Mouse (Mus musculus) hindbrain, embryonic 10.5 days (tissue): ENCODE results near the gene Clip3. TPM values are rescaled to one million over a fixed set of nuclear protein-coding genes. Genes with fewer than 3 reads are reported as not detected.

Experiments used
- DNase-seq: peaks from one replicate; pipeline ENCODE4 v3.0.0-alpha.2; 2017; ENCODE audit warnings: low spot score
- H3K27ac ChIP-seq: fragments of 300-500 bp; sonication (generic); 2 replicates; pipeline ENCODE4 v1.5.1; 2016; ENCODE audit warnings: mild to moderate bottlenecking, moderate library complexity
- H3K27me3 ChIP-seq: fragments of 300-500 bp; sonication (generic); 2 replicates; pipeline ENCODE4 v1.6.1; 2016; ENCODE audit warnings: mild to moderate bottlenecking; ENCODE audit not compliant: poor library complexity, insufficient read depth, severe bottlenecking
- H3K36me3 ChIP-seq: fragments of 300-500 bp; sonication (generic); 2 replicates; pipeline ENCODE4 v1.6.1; 2016; ENCODE audit warnings: mild to moderate bottlenecking, moderate library complexity
- H3K4me1 ChIP-seq: fragments of 300-500 bp; sonication (generic); replicated peaks from 2 replicates; pipeline ENCODE4 v1.6.1; 2016; ENCODE audit warnings: mild to moderate bottlenecking
- H3K4me3 ChIP-seq: fragments of 300-500 bp; sonication (generic); 2 replicates; pipeline ENCODE4 v1.5.1; 2016; ENCODE audit warnings: mild to moderate bottlenecking, moderate library complexity
- H3K9me3 ChIP-seq: fragments of 300-500 bp; sonication (generic); 2 replicates; pipeline ENCODE4 v1.6.1; 2016; ENCODE audit warnings: mild to moderate bottlenecking, moderate library complexity
- WGBS: fragments of 180-500 bp; shearing (Covaris S2); methylation state at CpG from one replicate; pipeline ENCODE4 v1.1.7; 2016; 5-methylcytosine and 5-hydroxymethylcytosine counted together
- polyA plus RNA-seq: library from polyadenylated mRNA; unstranded; fragments of >200 nt; fragmentation: Nextera tagmentation; extraction: Ambion mirVana; gene quantifications from 2 replicates; pipeline ENCODE4 v1.2.1, GENCODE M21; 2016

Clip3 gene
- polyA plus RNA-seq, 1 experiment from 2014 or later: 82.3 TPM

DNA sequence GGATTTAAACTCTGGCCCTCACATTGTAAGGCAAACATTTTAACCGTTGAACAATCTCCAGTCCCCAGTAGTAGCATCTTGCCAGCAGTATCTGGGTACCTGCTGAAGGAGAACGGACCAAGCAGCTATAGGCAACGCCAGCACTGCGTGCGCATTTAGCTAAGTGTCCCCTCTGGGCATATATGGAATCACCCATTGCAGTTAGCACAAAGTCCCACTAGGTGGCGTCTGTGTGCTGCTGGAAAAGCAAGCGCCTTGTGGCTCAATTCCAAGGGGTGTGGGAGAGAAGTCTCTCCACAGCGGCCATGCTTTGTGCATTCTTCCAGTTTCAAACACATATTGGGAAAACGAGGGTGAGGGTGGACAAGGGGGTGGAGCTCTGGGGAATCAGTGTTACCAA, 44.9 kb downstream of the Clip3 start:
- Histone ChIP-seq H3K36me3 (no peaks in the 10 kb centered on the region), H3K27ac (no peak overlapping the region), H3K27me3 (peaks cover 39% of the 10 kb centered on the region), H3K4me1 (peaks cover 10% of the 10 kb centered on the region), H3K9me3 (no peaks in the 10 kb centered on the region), H3K4me3 (no peak overlapping the region)
- WGBS: 4% methylated on average over 9 of the region's 9 CpGs
- peak; percentile 86 for DNase-seq

- no peak for DNase-seq
- H3K36me3 ChIP-seq: no peaks in the 10 kb centered on the region
- no peak overlapping the region for H3K27ac ChIP-seq
- no peaks in the 10 kb centered on the region for H3K9me3 ChIP-seq
- H3K4me3 ChIP-seq: no peak overlapping the region
- no peaks in the 10 kb centered on the region for H3K4me1 ChIP-seq
- H3K27me3 ChIP-seq: peaks cover 17% of the 10 kb centered on the region
- WGBS: 75% methylated on average over 5 of the region's 5 CpGs
Measured at GRCm38 (mm10) chr7:30339432-30340109, 48.0 kb downstream of the Clip3 start.

DNA sequence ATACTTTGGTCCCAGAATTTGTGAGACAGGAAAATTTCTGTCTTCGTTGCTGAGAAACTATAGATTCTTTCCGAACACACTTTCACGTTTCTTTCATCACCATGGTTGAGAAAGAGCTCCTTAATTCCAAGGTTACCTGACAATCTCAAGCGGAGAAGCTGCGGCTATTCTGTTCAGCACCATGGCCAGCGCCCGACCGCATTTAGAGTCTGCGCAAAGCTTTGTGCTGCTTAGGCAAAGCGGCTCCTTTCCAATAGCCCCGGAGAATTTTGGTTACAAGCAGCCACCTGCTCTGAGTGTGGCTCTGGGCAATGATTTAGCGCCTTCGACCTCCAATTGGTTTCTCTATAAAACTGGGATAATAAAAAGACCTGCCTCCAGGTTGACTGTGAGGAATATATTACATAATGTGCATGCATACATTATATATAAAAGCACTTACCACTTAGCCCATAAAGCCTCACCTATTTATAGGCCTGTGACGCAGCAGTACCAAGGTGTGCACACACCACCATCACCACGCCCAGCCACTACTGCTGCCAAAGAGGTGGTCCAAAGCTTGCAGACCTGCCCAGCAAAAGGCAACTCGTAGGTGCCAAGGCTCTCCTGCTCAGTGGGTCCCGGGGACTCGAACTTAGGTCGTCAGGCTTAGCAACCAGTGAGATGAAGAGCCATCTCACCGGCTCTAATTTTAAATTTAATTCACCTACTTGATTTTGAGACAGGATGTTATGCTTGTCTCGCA, 55.3 kb downstream of the Clip3 start:
- 27% methylated on average over 21 of the region's 21 CpGs for WGBS

DNA sequence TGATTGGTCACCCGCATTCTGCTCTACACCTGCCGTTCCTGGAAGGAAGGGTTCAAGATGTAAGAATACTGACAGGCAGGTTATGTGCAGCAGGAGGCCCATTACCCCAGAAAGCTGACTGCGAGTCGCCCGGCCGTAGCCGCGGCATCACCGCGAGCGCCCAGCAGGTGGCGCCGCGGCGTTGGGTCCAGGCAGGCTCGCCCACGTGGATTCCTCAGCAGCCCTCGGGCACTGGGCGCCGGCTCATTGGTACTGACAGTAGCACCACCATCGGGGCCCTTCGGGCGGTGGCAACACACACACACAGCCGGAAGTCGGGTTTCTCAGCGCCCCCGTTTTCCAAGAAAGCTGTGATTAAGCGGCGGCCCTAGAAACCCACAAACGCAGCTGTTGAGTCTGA, 56.3 kb downstream of the Clip3 start:
- H3K27ac ChIP-seq: no peak overlapping the region
- H3K36me3 ChIP-seq: no peaks in the 10 kb centered on the region
- H3K9me3 ChIP-seq: no peaks in the 10 kb centered on the region
- peak overlapping the region; percentile 24 for H3K4me3 ChIP-seq
- H3K4me1 ChIP-seq: peaks cover 6% of the 10 kb centered on the region; the same call in 1 of the 2 replicates
- peaks cover 37% of the 10 kb centered on the region for H3K27me3 ChIP-seq
- peak; percentile 77 for DNase-seq
- 2% methylated on average over 30 of the region's 30 CpGs for WGBS

More for the DNA sequence above, 55.3 kb downstream of the Clip3 start:
- peaks cover 37% of the 10 kb centered on the region for H3K27me3 ChIP-seq
- peaks cover 4% of the 10 kb centered on the region; the same call in 1 of the 2 replicates for H3K4me1 ChIP-seq
- no peak overlapping the region for H3K4me3 ChIP-seq
- H3K36me3 ChIP-seq: no peaks in the 10 kb centered on the region
- peak; percentile 73 for DNase-seq
- H3K27ac ChIP-seq: no peak overlapping the region
- no peaks in the 10 kb centered on the region for H3K9me3 ChIP-seq

GRCm38 (mm10) chr7:30353279-30353822, 61.8 kb downstream of the Clip3 start:
- WGBS: 24% methylated on average over 6 of the region's 6 CpGs
- Histone ChIP-seq H3K27ac (no peak overlapping the region), H3K36me3 (peaks cover 32% of the 10 kb centered on the region), H3K4me3 (no peak overlapping the region), H3K27me3 (peaks cover 15% of the 10 kb centered on the region), H3K9me3 (no peaks in the 10 kb centered on the region), H3K4me1 (peaks cover 18% of the 10 kb centered on the region; the same call in 1 of the 2 replicates)
- DNase-seq: peak; percentile 67

DNA sequence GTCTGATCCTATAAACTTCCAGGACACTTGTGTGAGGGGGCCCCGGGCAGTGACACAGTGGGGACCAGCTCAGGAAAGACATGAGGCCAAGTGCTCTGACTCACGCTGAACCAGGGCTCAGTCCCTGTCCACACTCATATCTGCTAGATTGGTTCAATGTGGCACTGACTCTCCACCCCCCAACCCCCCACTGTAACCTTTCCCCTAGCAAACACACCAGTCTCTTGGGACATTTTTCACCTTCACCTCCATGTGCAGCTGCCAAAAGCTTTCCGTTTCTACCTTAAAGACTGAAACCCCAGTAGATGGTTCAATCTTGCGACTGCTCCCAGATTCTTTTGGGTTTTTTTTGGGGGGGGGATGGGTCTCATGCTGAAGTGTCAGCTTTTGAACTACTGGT, 62.5 kb downstream of the Clip3 start:
- H3K27ac ChIP-seq: no peak overlapping the region
- DNase-seq: no peak
- H3K36me3 ChIP-seq: peaks cover 33% of the 10 kb centered on the region
- H3K4me1 ChIP-seq: peaks cover 20% of the 10 kb centered on the region
- 72% methylated on average over 4 of the region's 4 CpGs for WGBS
- H3K4me3 ChIP-seq: no peak overlapping the region
- peaks cover 8% of the 10 kb centered on the region for H3K27me3 ChIP-seq
- no peaks in the 10 kb centered on the region for H3K9me3 ChIP-seq

Other genes with a start within 250 kb of the Clip3 start
- 3.9 and 5.0 TPM in 2 replicates for gene Zfp14, start 240.3 kb upstream of the Clip3 start, polyA plus RNA-seq
- 6.9 and 8.2 TPM in 2 replicates for gene Zfp82, start 218.8 kb upstream of the Clip3 start, polyA plus RNA-seq
- gene Gm26920, start 201.3 kb upstream of the Clip3 start, polyA plus RNA-seq: 1.6 and 1.9 TPM in 2 replicates
- 14.5 and 14.9 TPM in 2 replicates for gene Zfp566, start 201.2 kb upstream of the Clip3 start, polyA plus RNA-seq
- 93.1 and 122 TPM in 2 replicates for gene Zfp260, start 197.0 kb upstream of the Clip3 start, polyA plus RNA-seq
- 9.8 and 11.2 TPM in 2 replicates for gene Zfp382, start 169.8 kb upstream of the Clip3 start, polyA plus RNA-seq
- gene Zfp146, start 122.0 kb upstream of the Clip3 start, polyA plus RNA-seq: 10.5 and 17.2 TPM in 2 replicates
- gene Cox7a1, start 107.6 kb upstream of the Clip3 start, polyA plus RNA-seq: 3.8 and 8.2 TPM in 2 replicates
- gene Capns1, start 92.9 kb upstream of the Clip3 start, polyA plus RNA-seq: 65.1 and 72.5 TPM in 2 replicates
- gene Polr2i, start 59.8 kb upstream of the Clip3 start, polyA plus RNA-seq: 167 and 177 TPM in 2 replicates
- 276 and 312 TPM in 2 replicates for gene Tbcb, start 59.5 kb upstream of the Clip3 start, polyA plus RNA-seq
- gene Ovol3, start 56.0 kb upstream of the Clip3 start, polyA plus RNA-seq: not detected in 2 replicates
- 0.25 and 0.50 TPM in 2 replicates for gene Thap8, start 11.6 kb upstream of the Clip3 start, polyA plus RNA-seq
- gene Wdr62, start 11.3 kb upstream of the Clip3 start, polyA plus RNA-seq: 16.6 and 19.8 TPM in 2 replicates
- gene Alkbh6, start 17.0 kb downstream of the Clip3 start, polyA plus RNA-seq: 93.6 and 117 TPM in 2 replicates
- gene Syne4, start 23.1 kb downstream of the Clip3 start, polyA plus RNA-seq: 26.8 and 28.1 TPM in 2 replicates
- gene E130208F15Rik, start 30.0 kb downstream of the Clip3 start, polyA plus RNA-seq: 1.6 and 3.7 TPM in 2 replicates
- 19.6 and 23.1 TPM in 2 replicates for gene Sdhaf1, start 32.2 kb downstream of the Clip3 start, polyA plus RNA-seq
- gene Lrfn3, start 71.0 kb downstream of the Clip3 start, polyA plus RNA-seq: 5.5 and 7.8 TPM in 2 replicates
- 16.9 and 27.9 TPM in 2 replicates for gene Tyrobp, start 122.0 kb downstream of the Clip3 start, polyA plus RNA-seq
- gene Hcst, start 128.1 kb downstream of the Clip3 start, polyA plus RNA-seq: 0.55 and 0.57 TPM in 2 replicates
- gene Nfkbid, start 130.0 kb downstream of the Clip3 start, polyA plus RNA-seq: 1.5 and 1.7 TPM in 2 replicates
- 69.7 and 184 TPM in 2 replicates for gene Aplp1, start 153.8 kb downstream of the Clip3 start, polyA plus RNA-seq
- 11.8 and 35.0 TPM in 2 replicates for gene Kirrel2, start 166.0 kb downstream of the Clip3 start, polyA plus RNA-seq
- 1.7 and 4.2 TPM in 2 replicates for gene Nphs1, start 166.6 kb downstream of the Clip3 start, polyA plus RNA-seq
- gene Prodh2, start 201.9 kb downstream of the Clip3 start, polyA plus RNA-seq: 0.40 TPM in 1 of 2 replicates, not detected in the other
- gene Arhgap33, start 243.3 kb downstream of the Clip3 start, polyA plus RNA-seq: 40.1 and 79.4 TPM in 2 replicates